Mouse (Mus musculus): Measurements from ENCODE around the gene Erf.

DNA sequence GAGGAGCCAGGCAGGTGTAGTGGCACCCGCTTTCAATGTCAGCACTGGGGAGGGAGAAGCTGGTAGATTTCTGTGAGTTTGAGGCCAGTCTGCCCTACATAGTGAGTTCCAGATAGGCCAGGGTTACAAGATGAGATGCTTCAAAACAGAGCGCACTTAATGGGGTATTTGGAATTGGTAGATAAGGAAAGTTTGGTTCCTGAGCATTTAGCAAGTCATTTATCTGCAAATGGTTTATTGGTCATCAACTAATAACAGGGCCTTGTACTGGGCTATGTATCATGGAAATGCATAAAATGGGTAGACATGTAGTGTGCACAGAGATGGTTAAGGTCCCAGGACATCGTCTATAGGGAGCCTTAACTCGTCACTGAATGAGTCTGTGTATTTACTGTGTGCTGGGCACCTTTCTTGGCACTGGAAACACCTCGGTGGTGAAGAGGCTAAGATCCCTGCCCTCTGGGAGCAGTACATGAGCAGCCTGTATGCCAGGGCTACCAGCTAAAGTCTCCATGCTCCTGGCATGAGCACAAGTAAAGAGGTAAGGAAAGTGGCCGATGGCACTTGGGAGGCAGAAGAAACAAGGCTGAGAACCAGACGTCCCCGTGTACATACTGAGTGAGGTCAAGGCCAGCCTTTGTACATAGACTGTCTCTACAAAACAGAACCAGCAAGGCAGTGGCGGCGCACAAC lies 28.1 kb downstream of the Erf start:
- TF ChIP-seq CTCF (IDR thresholded peaks at IDR 0.05) = no peak
- TF ChIP-seq EP300 (IDR thresholded peaks at IDR 0.05) = no peak
